Mouse (Mus musculus) monocyte, adult 5-6 weeks (primary cell): ENCODE measurements around the gene Egflam. TPM values are rescaled to one million over a fixed set of nuclear protein-coding genes. Genes with fewer than 3 reads are reported as not detected.

ENCODE experiments used
- ATAC-seq: fragments of 153-309, 156-312 bp; replicated peaks from 2 replicates; pipeline ENCODE4 v1.8.0; 2017; ENCODE audit warnings: mild to moderate bottlenecking; ENCODE audit not compliant: low TSS enrichment, insufficient number of reproducible peaks, severe bottlenecking, poor library complexity, low FRiP score
- total RNA-seq: library from RNA; stranded (forward); fragments of 200-1000, 200-491, 200-594 nt; gene quantifications from 3 replicates; pipeline ENCODE4 v1.2.3, GENCODE M21; 2017

The Egflam gene
- total RNA-seq = 0.32 TPM in 1 of 3 replicates, not detected in the others

DNA sequence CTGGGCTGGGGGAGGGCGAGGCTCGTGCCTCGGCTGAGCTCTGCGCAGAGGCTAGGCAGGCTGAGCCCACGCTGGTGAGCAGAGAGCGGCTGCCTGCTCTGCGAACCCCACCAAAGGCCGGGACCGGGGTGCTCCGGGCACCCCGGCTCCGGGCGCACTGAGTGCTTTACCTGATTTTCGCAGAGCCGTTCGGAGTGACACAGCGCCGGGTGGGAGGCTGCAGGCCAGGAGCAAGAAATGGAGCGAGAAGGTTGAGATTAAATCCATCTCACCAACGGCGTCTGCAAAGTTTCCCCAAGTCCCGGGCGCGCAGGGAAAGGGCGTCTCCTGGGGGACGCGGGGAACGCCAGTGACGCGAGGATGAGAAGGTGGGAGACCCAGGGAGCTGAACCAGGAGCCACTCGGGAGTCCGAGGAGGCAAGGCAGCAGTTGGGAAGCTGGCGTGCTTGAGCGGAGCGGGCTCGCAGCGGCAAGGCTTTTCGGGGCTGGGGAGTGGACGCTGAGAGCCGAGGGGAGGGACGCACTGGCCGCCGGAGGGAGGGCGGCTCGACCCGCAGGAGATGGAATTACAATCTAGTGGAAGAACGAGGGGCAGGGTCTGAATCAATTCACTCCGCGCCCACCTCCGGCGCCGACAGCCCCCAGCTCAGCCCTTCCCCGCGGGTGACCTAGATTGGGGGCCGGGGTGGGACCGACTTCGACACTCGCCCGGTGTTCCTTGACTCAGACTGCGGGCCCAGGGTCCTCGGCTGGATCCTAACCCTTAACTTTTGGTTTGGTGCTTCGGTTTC is at the start of gene Egflam:
Egflam (minus strand) TSS at position 578 of the 791 bp plus-strand sequence.
- ATAC-seq = no peak

DNA sequence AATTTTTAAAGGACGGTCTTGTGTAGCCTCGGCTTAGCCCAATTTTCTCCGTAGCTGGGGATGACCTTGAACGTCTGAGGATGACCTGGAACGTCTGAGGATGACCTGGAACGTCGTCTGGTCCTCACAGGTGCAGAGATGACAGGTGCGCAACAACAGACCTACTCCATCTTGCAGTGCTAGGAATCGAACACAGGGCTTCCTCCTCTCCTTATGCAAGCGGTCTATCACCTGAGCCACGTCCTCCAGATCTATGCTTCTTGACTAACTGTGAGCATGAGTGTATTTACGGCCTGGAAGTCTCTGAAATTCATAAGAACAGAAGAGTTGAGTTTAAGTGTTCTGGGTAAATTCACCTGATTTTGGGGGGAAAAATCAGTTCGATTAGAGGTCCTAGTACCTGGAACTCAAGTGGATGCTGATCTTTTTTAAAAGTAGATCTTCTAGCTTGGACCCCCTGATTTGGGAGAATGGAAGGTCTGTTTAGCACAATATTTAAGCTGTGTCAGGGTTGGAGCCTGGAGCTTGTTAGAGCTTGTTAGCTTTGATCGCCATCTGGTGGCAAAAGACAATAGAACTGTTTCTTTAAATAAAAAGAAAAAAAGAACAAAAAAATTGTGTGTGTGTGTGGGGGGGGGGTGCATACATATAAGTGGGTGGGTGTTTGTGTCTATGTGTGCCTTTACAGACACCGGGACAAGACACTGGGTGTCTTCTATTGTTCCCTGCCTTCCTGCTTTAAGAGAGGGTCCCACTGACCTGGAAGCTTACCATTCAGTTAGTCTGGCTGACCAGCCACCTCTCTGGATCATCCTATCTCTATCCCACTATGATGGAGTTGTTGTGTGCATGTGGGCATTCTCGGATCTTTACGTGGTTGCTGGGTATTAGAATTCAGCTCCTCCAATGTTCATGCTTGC is 45.5 kb upstream of the Egflam start:
- ATAC-seq = no peak

DNA sequence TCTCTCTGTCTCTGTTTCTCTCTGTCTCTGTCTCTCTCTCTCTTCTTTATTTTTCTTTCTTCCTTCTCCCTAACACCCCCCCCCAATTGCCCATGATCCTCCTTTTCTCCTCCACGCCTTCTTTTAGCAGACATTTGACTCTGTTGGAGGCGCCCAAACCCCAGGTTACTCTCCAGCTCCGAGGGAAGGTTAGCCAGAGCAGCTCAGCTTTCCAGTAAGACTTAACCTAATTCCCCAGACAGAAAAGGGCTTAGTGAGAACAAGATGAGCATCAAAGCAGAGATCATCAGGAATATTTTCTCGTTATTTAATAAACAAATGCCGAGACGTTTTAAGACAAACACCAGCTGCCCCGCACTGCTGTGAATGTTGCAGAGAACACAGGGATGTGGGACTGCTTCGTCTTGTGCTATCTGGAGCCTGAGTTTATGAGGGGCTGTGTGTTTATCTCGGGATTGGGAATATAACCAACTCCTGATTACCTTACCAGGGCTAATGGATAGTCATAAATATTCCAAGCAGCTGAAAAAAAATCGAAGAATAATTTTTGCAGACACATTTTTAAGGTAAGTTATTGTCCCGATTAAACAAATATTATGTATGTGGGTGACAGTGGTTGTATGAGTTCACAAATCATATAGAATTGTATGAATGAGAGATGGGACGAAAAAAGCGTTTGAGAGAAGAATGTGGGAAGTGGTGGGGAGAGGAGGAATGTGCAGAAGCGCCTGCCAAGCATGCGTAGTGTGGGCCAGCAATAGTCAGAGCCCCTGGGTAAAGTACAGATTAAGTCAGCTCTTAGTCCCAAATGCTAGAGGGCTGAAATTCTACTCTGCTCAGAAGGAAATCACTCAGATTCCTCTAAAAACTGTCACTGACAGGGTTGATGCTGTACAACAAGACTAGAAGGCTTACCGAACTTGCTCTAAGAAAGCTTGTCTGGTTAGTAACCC is 44.2 kb upstream of the Egflam start:
- ATAC-seq = no peak

DNA sequence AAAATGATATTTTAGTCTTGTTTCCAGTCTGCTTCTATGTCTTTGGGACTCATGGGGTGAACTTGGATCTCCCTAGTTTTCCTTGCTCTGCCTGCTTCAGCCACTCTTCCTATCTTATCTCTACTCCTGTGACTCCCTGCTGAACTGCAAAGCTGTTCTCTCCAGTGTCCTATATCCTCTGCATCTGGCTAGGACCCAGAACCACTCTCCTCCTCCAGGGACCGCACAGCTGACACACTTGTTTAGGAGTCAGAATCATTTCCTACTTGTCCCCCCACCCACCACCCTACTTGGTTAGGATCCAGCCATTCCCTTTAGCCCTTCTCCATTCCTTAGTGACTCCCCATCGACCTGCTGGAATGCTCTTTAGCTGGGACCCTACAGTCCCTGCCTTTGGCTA is 26.1 kb upstream of the Egflam start:
- no peak for ATAC-seq

DNA sequence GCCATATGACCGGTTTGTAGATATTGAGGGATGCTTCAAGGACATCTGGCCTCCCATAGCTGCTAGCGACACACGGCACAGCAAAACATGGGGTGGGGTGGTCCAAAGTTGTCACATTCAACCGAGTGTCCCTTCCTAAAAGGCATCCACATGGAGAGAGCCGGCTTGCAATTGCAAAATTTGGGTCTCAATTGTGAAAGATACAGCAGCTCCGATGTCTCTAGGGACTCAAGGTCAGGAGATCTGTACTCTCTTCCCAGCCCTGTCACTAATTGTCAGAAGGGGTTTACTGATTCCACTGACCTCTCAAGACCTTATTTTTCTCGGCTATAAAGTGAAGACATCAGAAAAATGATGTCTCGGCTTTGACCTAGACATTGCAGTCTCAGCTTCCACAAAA is 6.3 kb upstream of the Egflam start:
- no peak for ATAC-seq

DNA sequence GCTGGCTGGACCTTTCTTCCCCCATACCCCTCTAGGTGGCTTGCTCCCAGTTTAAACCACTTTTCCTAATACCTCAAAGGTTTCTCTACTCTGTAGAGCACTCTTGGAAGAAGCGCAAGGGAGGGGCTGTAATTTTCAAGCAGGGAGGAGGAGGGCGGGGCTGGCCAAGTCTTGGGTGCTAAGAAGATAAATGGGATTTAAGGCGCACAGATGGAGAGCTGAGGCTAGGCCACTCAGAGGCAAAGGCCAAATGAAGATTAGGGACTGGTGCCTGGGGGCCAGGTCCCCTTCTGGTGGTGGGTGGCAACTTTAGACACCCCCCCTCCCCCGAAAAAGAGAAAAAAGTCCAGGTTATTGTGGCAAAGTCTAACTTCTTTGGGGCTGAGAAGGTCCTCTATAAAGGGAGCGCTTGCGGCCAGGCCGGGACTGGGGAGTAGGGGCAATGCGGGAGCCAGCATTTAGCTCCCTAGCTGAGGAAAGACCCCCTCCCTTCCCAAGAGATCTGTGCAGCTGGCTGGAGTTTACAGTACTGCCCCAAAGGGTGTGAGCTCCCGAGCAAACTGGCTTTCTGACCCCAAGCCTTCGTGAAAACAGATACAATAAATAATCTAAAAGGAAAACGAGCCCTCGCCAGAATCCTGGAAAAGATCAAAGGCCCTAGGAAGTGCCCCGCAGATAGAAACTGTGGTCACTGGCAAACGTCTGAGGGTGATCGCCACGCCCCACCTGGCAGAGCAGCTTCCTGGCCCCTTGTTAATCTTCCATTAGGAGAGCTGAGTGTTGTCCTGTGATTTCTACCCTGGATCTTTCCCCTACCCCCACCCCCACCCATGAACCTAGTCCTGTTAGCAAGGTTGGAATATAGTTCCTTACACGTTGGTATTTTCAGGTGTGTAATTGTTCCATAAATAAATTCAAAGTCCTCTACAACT is 680 bp upstream of the Egflam start:
- no peak for ATAC-seq

DNA sequence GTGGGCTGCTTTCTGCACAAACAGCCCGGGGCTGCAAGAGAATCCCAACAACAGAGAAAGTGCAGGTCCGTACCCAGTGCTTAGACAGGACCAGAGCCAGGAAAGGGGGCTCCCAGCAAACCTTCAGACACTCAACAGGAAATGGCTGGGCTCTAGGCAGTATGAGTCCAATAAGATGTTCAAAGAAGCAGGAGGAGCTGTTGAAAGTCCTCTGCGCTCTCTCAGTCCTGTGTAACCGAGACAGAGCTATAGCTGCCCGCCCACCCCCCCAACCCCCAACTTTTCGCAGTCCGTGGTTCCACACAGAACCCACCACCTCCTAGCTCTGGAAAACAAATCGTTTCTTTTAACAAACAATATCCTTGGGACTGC is 763 bp downstream of the Egflam start:
- ATAC-seq = no peak

DNA sequence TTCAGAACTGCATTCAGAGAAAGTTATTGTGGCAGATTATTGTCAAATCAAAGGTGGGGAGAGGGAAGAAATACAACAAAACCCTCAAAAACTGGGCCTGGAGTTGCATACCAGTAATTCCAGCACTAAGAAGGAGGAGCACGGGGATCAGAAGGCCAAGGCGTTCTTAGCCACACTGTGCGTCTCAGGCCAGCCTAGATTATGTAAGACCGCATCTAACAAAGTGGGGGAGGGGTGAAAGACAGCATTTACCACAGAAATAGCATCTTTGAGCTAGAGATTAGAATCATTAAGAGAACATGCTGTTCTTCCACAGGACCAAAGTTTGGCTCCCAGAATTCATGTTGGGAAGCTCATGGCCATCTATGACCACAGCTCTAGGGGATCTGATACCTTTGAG is 14.8 kb downstream of the Egflam start:
- no peak for ATAC-seq

DNA sequence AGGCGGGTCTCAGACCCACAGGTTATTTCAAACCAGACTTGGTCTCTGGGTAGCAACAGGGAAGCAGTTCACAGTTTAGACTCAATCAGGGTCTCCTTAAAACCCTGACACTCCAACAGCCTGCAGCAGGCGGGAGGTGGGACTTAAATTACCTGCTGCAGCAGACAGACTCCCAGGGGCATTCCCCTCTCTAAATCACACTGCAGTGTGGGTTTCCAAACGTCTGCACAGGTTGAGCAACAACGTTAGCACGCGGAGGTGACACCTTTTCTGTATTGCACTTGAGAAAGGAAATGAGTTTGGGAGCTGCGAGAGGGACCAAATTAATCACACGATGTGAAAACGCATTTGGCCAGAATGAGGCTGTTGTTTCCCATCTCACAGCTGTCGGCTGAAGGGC is 15.7 kb downstream of the Egflam start:
- ATAC-seq = no peak

DNA sequence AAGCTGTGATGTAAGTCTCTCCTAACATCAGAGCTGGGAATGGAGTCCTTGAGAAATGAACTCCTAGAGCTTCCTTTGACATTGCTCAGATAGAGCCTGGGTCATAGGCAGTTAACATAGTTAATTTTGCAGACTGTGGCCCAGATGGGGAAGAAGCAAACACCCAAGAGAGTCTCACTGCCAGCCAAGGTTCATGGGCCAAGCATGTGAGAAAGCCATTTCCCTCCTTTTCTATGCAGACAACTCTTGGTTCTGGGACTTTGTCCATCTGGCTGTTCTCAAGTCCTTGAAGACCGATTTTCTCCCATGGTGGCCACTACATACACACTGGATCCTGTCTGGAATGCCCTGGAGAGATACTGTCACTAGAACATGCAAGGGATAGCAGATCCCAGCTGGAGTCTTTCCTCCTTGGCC is 45.6 kb downstream of the Egflam start:
- no peak for ATAC-seq

DNA sequence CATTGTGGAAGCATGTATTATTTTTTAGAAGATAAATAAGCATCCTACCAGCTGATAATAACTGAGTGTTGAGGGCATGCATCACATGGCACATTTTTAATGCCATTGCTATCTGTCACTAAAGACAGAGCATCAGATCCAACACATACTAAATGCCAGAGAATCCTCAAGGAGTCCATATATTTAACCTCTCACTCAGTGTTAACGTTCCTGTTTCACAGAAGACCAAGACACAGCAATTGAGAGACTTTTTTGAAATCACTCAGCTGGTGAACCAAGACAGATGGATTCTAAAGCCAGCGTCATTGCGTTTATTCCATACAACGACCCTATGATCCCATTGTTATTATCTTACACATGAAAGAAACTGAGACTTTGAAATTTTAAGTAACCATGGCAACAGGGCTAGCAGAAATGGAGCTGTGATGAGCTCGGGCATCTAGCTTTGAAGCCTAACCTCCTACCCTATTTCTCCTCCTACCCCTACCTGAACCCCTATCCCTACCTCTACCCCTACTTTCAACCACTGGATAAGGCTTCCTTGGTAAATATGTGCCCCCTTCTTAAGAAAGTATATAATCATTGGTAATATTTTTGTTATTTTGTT is 57.4 kb downstream of the Egflam start:
- no peak for ATAC-seq

DNA sequence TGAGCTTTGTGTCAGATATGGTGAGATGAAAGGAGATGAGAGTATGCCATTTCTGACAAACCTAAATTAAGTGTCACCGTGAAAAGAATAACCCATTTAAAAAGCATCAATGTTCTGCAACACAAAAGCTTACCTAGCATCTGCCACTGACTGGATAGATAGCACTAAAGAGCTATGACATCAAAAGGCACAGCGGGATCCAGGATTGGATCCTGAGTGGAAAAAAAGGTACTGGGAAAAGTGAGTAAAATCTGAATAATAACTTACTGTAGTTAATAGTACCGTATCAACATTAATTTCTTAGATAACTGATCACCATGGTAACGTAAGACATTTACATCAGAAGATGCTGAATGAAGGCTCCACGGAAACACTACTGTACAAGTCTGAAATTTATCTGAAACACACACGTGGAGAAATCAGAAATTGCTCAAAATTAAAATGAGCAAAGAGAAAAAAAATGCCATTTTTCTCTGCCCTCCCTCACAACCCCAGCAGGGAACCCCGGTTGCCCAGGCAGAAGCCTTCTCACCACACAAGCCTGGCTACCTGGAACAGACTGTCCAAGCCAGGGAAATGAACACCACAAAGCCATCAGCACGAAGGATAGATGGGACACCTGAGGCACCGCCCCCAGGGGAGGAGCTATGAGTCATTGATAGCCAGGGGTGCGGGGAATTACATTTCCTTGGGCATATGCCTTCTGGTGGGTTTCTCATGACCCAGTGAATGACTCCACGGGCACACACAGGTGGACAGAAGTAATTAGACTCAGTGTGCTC is 63.5 kb downstream of the Egflam start:
- ATAC-seq = no peak

DNA sequence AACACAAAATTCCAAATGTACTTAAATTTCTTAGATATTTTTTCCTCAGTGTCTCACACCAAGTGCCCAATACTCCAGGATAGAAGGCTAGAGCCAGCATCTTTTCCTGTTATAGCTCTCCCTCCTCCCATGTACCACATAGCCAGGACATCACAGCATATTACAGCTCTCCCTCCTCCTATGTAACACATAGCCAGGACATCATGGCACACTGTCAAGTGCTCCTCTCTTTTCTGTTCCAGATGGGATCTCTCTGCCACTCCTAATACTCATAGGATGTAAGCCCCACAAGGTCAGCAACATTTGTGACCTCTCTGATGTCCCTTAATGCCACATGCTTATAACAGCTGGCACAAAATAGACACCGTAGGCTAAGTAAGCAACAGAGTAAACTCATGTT is 65.3 kb downstream of the Egflam start:
- no peak for ATAC-seq

DNA sequence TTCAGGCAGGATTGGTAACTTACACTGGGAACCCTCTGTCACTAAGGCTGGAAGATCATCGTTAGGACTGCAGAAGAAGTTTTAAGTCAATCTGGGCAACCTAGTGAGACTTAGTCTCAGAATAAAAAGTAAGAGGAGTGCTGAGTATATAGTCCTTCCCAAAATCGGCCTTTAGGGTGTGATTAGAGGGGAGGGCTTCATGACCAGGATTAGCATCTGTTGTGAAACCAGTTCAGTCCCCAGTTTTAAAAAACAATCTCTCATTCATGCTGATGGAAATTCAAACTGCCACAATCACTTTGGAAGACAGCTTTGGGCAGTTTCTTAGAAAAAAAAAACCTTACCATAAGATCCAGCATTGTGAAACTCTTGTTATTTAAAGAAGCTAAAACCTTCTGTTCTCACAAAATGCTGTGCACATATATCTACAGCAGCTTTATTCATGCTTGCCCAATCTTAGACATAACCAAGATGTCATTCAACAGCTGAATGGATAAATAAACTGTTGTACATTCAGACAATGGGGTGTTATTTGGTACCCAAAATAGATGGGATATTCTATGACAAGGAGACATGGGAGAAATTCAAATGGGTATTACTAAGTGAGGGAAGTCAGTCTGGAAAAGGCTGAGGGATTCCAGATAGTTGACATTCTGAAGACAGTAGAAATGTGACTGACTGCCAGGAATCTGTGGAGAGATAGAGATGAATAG is 75.4 kb downstream of the Egflam start:
- no peak for ATAC-seq

DNA sequence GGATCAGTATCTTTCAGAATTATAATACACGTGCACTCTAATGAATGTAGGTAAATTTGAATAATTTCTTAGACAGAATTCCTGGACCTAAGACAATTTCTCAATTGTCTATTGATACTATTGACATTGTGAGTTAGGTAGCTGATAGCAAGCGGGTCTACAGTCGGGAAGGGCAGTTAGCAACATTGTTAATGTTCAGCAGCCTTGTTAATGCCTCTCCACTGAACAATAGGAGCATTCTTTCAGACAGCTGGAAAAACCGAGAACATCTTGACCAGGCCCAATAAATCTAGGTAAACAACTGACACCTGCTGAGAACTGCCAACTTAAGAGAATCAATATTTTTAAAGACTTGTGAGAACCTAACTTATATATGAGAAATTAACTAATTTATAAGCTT is 77.3 kb downstream of the Egflam start:
- no peak for ATAC-seq

DNA sequence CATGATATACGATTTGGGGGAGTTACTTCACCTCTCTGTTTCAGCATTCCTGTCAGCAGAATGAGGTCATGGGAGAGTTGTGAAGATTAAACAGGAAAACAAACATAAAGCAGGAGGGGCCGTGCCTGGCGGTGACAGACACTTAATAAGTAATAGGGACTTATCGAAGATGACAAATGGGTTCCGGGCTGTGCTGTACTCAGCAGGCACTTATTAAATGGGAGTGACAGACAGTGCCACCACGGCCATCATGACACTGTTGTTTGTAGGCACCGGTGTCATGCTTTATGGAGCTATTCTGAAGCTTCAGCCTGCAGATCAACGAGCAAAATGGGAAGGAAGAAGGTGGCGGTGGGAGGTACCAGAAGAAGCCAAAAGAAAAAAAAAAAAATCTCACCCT is 82.7 kb downstream of the Egflam start:
- no peak for ATAC-seq
